27 mouse cellular contexts compared by ENCODE assay signal in genomic region chr7:29993340-29993739, GRCm38 (mm10). TPM values are rescaled to one million over a fixed set of nuclear protein-coding genes. Genes with fewer than 3 reads are reported as not detected.
DNase-seq lines count a peak whose midpoint lies in the region; ATAC-seq and TF ChIP-seq lines count a peak whose summit lies in the region.
"Had no signal": no experiment of that assay in that cellular context is flagged by ENCODE, and none has a peak within 500 bp of the region (broad histone marks: within the 10 kb centered on the region; RNA-seq: fewer than 3 reads in every experiment).

No protein-coding gene starts in this region.

- peak overlapping the region; percentile 46 for H3K27ac ChIP-seq in intestine, postnatal 0 days (ENCODE audit: low read depth, low read length)
- H3K27ac ChIP-seq in intestine, embryonic 16.5 days (ENCODE audit: low read length), result no peak overlapping the region
- peak overlapping the region; percentile 2; the same call in 1 of the 2 replicates for H3K27ac ChIP-seq in ES-Bruce4 (ENCODE audit: insufficient read depth, low read length)
- H3K27ac ChIP-seq: embryonic facial prominence, embryonic 12.5 days; embryonic facial prominence, embryonic 15.5 days; gastrocnemius, adult 2 months; heart, embryonic 15.5 days; hindbrain, embryonic 14.5 days; hindbrain, postnatal 0 days had no signal

- no peak for ATAC-seq in intestine, postnatal 0 days
- ATAC-seq in intestine, embryonic 16.5 days, result no peak
- ATAC-seq: CD4-positive, CD25-positive, alpha-beta regulatory T cell, adult 4 months; forebrain, embryonic 14.5 days; forebrain, postnatal 0 days; hindbrain, postnatal 0 days; inflammation-experienced regulatory T-cells, adult 6 months had no signal

- no peaks in the 10 kb centered on the region for H3K9me3 ChIP-seq in intestine, postnatal 0 days (ENCODE audit: control insufficient read depth)
- no peaks in the 10 kb centered on the region for H3K9me3 ChIP-seq in intestine, embryonic 16.5 days (ENCODE audit: control insufficient read depth, low read length)
- no peaks in the 10 kb centered on the region for H3K9me3 ChIP-seq in ES-Bruce4 (replicated peaks; ENCODE audit: control insufficient read depth, insufficient read depth, low read length, poor library complexity, severe bottlenecking)
- H3K9me3 ChIP-seq: embryonic facial prominence, embryonic 12.5 days; embryonic facial prominence, embryonic 15.5 days; heart, embryonic 12.5 days; heart, embryonic 15.5 days had no signal

- peak; percentile 54 for DNase-seq in R1 (ENCODE audit: low read depth, low spot score)
- DNase-seq in retina, postnatal 1 day, result no peak
- no peak for DNase-seq in frontal cortex, adult 2 months (ENCODE audit: extremely low spot score in 1 of 2, low spot score in 1 of 2)
- DNase-seq: adrenal gland, adult 2 months; adrenal gland, postnatal 14 days; cerebellum, adult 11 months; cerebellum, adult 2 months; cerebellum, adult 9-11 months; cerebellum, postnatal 25 days; forebrain, postnatal 0 days; gastrocnemius, adult 2 months; gastrocnemius, postnatal 14 days; heart, adult 18-20 months; heart, postnatal 10 days; heart, postnatal 4 days had no signal

- H3K9ac ChIP-seq in intestine, postnatal 0 days (ENCODE audit: low read depth, low read length), result no peak overlapping the region
- no peak overlapping the region for H3K9ac ChIP-seq in intestine, embryonic 16.5 days (ENCODE audit: low read depth, low read length)
- H3K9ac ChIP-seq in ES-Bruce4 (ENCODE audit: low read depth, poor library complexity, severe bottlenecking), result no peak overlapping the region
- H3K9ac ChIP-seq: embryonic facial prominence, embryonic 12.5 days; embryonic facial prominence, embryonic 15.5 days; forebrain, postnatal 0 days; heart, embryonic 12.5 days; heart, embryonic 15.5 days; hindbrain, embryonic 14.5 days had no signal

- no peaks in the 10 kb centered on the region for H3K4me1 ChIP-seq in intestine, postnatal 0 days (replicated peaks; ENCODE audit: control insufficient read depth, insufficient read depth, low read length)
- H3K4me1 ChIP-seq in intestine, embryonic 16.5 days (ENCODE audit: control insufficient read depth, insufficient read depth, low read length), result peaks cover 3% of the 10 kb centered on the region; the same call in 1 of the 2 replicates
- no peaks in the 10 kb centered on the region for H3K4me1 ChIP-seq in ES-Bruce4 (ENCODE audit: control insufficient read depth, insufficient read depth, low read length)
- H3K4me1 ChIP-seq: embryonic facial prominence, embryonic 12.5 days; embryonic facial prominence, embryonic 15.5 days had no signal

- TF ChIP-seq CTCF in intestine, postnatal 0 days (IDR thresholded peaks at IDR 0.05; ENCODE audit: low read depth), result no peak
- TF ChIP-seq CTCF in ES-Bruce4 (IDR thresholded peaks at IDR 0.05; ENCODE audit: low read depth, low read length), result no peak

- 88% methylated on average over 9 of the region's 9 CpGs for WGBS in intestine, postnatal 0 days
- WGBS in intestine, embryonic 16.5 days, result 96% methylated on average over 9 of the region's 9 CpGs

- TF ChIP-seq POLR2A in ES-Bruce4 (IDR thresholded peaks at IDR 0.05; ENCODE audit: insufficient read depth, low read length), result no peak

- peaks cover 17% of the 10 kb centered on the region for H3K36me3 ChIP-seq in intestine, postnatal 0 days (ENCODE audit: control insufficient read depth, insufficient read depth)
- peaks cover 31% of the 10 kb centered on the region for H3K36me3 ChIP-seq in intestine, embryonic 16.5 days (ENCODE audit: control insufficient read depth, insufficient read depth, low read length)
- H3K36me3 ChIP-seq in ES-Bruce4 (ENCODE audit: control insufficient read depth, insufficient read depth, low read length, poor library complexity, severe bottlenecking), result peaks cover 67% of the 10 kb centered on the region

- H3K27me3 ChIP-seq in intestine, postnatal 0 days (replicated peaks; ENCODE audit: control insufficient read depth, insufficient read depth, low read length), result no peaks in the 10 kb centered on the region
- no peaks in the 10 kb centered on the region for H3K27me3 ChIP-seq in intestine, embryonic 16.5 days (replicated peaks; ENCODE audit: control insufficient read depth, insufficient read depth, low read length)
- no peaks in the 10 kb centered on the region for H3K27me3 ChIP-seq in ES-Bruce4 (ENCODE audit: control insufficient read depth, insufficient read depth, low read length, poor library complexity, severe bottlenecking)
- H3K27me3 ChIP-seq: embryonic facial prominence, embryonic 12.5 days; embryonic facial prominence, embryonic 15.5 days; heart, embryonic 12.5 days; heart, embryonic 15.5 days had no signal

- H3K4me2 ChIP-seq in intestine, postnatal 0 days (replicated peaks; ENCODE audit: low read depth), result no peak overlapping the region
- H3K4me2 ChIP-seq in intestine, embryonic 16.5 days (ENCODE audit: low read depth, low read length), result no peak overlapping the region
- H3K4me2 ChIP-seq: embryonic facial prominence, embryonic 12.5 days; embryonic facial prominence, embryonic 15.5 days; heart, embryonic 12.5 days; heart, embryonic 15.5 days; hindbrain, embryonic 14.5 days had no signal

- no peak for TF ChIP-seq EP300 in ES-Bruce4 (IDR thresholded peaks at IDR 0.05; ENCODE audit: insufficient read depth, low read depth, low read length)

- no peak overlapping the region for H3K4me3 ChIP-seq in intestine, postnatal 0 days (ENCODE audit: low read depth, low read length)
- no peak overlapping the region for H3K4me3 ChIP-seq in intestine, embryonic 16.5 days (ENCODE audit: low read length)
- no peak overlapping the region for H3K4me3 ChIP-seq in ES-Bruce4 (ENCODE audit: low read depth, low read length)
- H3K4me3 ChIP-seq: embryonic facial prominence, embryonic 12.5 days; embryonic facial prominence, embryonic 15.5 days; gastrocnemius, adult 2 months; heart, embryonic 12.5 days; heart, embryonic 15.5 days had no signal

RNA-seq across cellular contexts. Expression of gene Zfp568, which starts 9.6 kb away (rescaled TPM):
- polyA plus RNA-seq in intestine, postnatal 0 days (2015; fragmentation: Nextera tagmentation; extraction: Ambion mirVana), result 5.5 and 5.8 TPM in 2 replicates
- polyA plus RNA-seq in intestine, embryonic 16.5 days (2015; fragmentation: Nextera tagmentation; extraction: Ambion mirVana), result 9.1 and 11.6 TPM in 2 replicates
- polyA plus RNA-seq in ES-Bruce4 (2011; ENCODE audit: insufficient read depth, insufficient read length, low read depth, missing spikeins), result 98.0 and 103 TPM in 2 replicates
- polyA plus RNA-seq in frontal cortex, adult 2 months (2012; rRNA removed), result 2.5 and 3.1 TPM in 2 replicates

RNA-seq across cellular contexts. Expression of gene Zfp74, which starts 39.5 kb away (rescaled TPM):
- polyA plus RNA-seq in intestine, postnatal 0 days (2015; fragmentation: Nextera tagmentation; extraction: Ambion mirVana), result 2.6 and 2.8 TPM in 2 replicates
- 5.4 and 6.4 TPM in 2 replicates for polyA plus RNA-seq in intestine, embryonic 16.5 days (2015; fragmentation: Nextera tagmentation; extraction: Ambion mirVana)
- polyA plus RNA-seq in ES-Bruce4 (2011; ENCODE audit: insufficient read depth, insufficient read length, low read depth, missing spikeins), result 19.6 and 19.7 TPM in 2 replicates
- polyA plus RNA-seq in frontal cortex, adult 2 months (2012; rRNA removed), result 12.1 and 13.3 TPM in 2 replicates

RNA-seq across cellular contexts. Expression of gene Zfp14, which starts 57.8 kb away (rescaled TPM):
- polyA plus RNA-seq in intestine, postnatal 0 days (2015; fragmentation: Nextera tagmentation; extraction: Ambion mirVana), result 0.93 and 1.0 TPM in 2 replicates
- polyA plus RNA-seq in intestine, embryonic 16.5 days (2015; fragmentation: Nextera tagmentation; extraction: Ambion mirVana), result 2.0 and 2.2 TPM in 2 replicates
- polyA plus RNA-seq in ES-Bruce4 (2011; ENCODE audit: insufficient read depth, insufficient read length, low read depth, missing spikeins), result 1.2 and 2.8 TPM in 2 replicates
- polyA plus RNA-seq in frontal cortex, adult 2 months (2012; rRNA removed), result 10.5 TPM in 2 replicates
